Mouse (Mus musculus): Measurements from ENCODE around the gene Mars2.

- no peak for TF ChIP-seq CTCF (IDR thresholded peaks at IDR 0.05; ENCODE audit: extremely low read depth, insufficient read depth, insufficient read length, insufficient replicate concordance)
- TF ChIP-seq POLR2A (IDR thresholded peaks at IDR 0.05; ENCODE audit: low read depth, low read length), result no peak
Observed at GRCm38 (mm10) chr1:55205808-55206327, 31.1 kb upstream of the Mars2 start.
